Mouse (Mus musculus) liver, embryonic 14.5 days (tissue): ENCODE data around the gene Lgals3.

Source experiments
- CTCF ChIP-seq: IDR thresholded peaks from 2 replicates; pipeline ENCODE4 v1.5.1; 2016; ENCODE audit warnings: antibody characterized with exemption, low read depth, control low read depth
- EP300 ChIP-seq: IDR thresholded peaks from 2 replicates; pipeline ENCODE4 v1.6.1; 2016; ENCODE audit warnings: antibody characterized with exemption, low read depth

DNA sequence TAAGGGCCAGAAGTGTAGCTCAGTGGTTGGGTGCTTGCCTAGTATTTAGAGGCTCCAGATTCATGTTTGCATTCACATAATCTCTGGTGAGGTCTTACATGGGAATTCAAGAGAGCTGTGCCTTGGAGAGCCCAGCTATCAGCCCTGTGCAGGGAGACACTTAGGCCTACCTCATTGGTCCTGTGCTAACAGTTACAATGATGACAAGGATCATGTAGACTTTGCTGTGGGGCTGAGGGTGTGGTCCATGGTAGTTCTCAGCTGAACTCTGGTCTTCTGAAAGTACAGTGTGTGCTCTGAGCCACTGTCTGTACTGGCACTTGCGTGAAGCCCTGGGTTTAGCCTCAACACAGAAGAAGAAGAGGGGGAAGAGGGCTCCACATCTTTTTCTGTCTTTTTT lies 20.8 kb upstream of the Lgals3 start:
- TF ChIP-seq CTCF (no peak), EP300 (no peak)
